Mouse (Mus musculus) MEL (cell line): ENCODE measurements around the gene Dlg1.

Experiments
- CHD2 ChIP-seq: IDR thresholded peaks from 2 replicates; pipeline ENCODE4 v1.6.1; 2011; ENCODE audit warnings: low read length, improper control_type of control experiment
- CTCF ChIP-seq, 3 experiments: IDR thresholded peaks in 2 of 3; conservative IDR thresholded peaks in 1 of 3; 2 replicates each; pipeline ENCODE4 v1.5.1; 2011 to 2012; ENCODE audit warnings: low read length in 3 of 3, low read depth in 2 of 3, mild to moderate bottlenecking in 2 of 3, improper control_type of control experiment in 1 of 3, inconsistent platforms in 1 of 3, mixed read lengths in 1 of 3, moderate library complexity in 1 of 3; ENCODE audit not compliant: control insufficient read depth in 1 of 3, insufficient read depth in 1 of 3, poor library complexity in 1 of 3, severe bottlenecking in 1 of 3
- E2F4 ChIP-seq: IDR thresholded peaks from 2 replicates; pipeline ENCODE4 v1.6.1; 2011; ENCODE audit warnings: low read depth, low read length, improper control_type of control experiment, borderline replicate concordance
- MXI1 ChIP-seq: IDR thresholded peaks from 2 replicates; pipeline ENCODE4 v1.6.1; 2011; ENCODE audit warnings: mild to moderate bottlenecking, low read depth, low read length, improper control_type of control experiment
- POLR2A ChIP-seq, 2 experiments: IDR thresholded peaks; 2 replicates each; pipeline ENCODE4 v1.6.1; 2011 to 2012; ENCODE audit warnings: low read length in 2 of 2, mild to moderate bottlenecking in 2 of 2, control low read depth in 1 of 2, improper control_type of control experiment in 1 of 2, low read depth in 1 of 2, moderate library complexity in 1 of 2; ENCODE audit not compliant: control insufficient read depth in 1 of 2, insufficient read depth in 1 of 2, poor library complexity in 1 of 2
- ZMIZ1 ChIP-seq: IDR thresholded peaks from 2 replicates; pipeline ENCODE4 v1.6.1; 2012; ENCODE audit warnings: low read depth, mild to moderate bottlenecking, inconsistent platforms, low read length, improper control_type of control experiment, moderate library complexity

GRCm38 (mm10) chr16:31677463-31677862, 14.2 kb downstream of the Dlg1 start:
- TF ChIP-seq POLR2A (IDR thresholded peaks at IDR 0.05; ENCODE audit: control insufficient read depth in 1 of 2, insufficient read depth in 1 of 2, low read depth in 1 of 2, low read length in 2 of 2, poor library complexity in 1 of 2) (no peak), E2F4 (no peak), MXI1 (no peak), CHD2 (no peak), CTCF (IDR thresholded peaks at IDR 0.05 in 2 of 3, conservative IDR thresholded peaks at IDR 0.05 in 1 of 3; ENCODE audit: control insufficient read depth in 1 of 3, insufficient read depth in 1 of 3, low read depth in 2 of 3, low read length in 3 of 3, poor library complexity in 1 of 3, severe bottlenecking in 1 of 3) (no peak), ZMIZ1 (no peak)
